Mouse (Mus musculus): ENCODE measurements at regions not wholly inside any gene's neighbourhood (a gene's known extent, or its start where the extent isn't known, plus 50 kb on each side); places are given as distances from the start of the nearest gene placed in this dataset.

DNA sequence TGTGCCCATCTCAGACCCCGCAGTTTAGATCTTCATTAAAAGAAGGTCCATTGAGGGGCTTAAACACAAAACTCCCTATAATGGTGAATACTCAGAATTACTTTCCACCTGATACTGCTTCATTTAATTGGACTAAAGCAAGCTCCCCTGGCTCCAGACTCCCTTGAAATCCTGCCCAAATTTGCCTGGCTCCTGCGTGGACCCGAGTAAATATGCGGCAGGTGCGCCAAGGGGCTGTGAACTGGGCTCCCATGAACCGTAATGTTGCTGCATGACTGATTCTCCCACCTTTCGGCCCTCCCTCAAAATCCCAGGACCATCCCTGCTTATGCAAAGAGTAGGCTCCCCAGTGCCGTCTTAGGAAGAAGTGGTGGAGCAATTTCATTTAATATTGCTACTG is 573.7 kb downstream of the Ccdc171 start:
- DNase-seq (no peak), ATAC-seq (no peak)
- Histone ChIP-seq H3K36me3 (ENCODE audit: insufficient read depth) (no peaks in the 10 kb centered on the region), H3K4me2 (ENCODE audit: low read depth) (no peak overlapping the region), H3K9me3 (ENCODE audit: low read length) (no peaks in the 10 kb centered on the region), H3K27me3 (ENCODE audit: insufficient read depth, low read length) (no peaks in the 10 kb centered on the region), H3K9ac (no peak overlapping the region), H3K4me1 (ENCODE audit: insufficient read depth) (no peaks in the 10 kb centered on the region), H3K27ac (ENCODE audit: low read depth, low read length) (no peak overlapping the region), H3K4me3 (ENCODE audit: low read depth, low read length) (no peak overlapping the region)
- WGBS: 63% methylated on average over 8 of the region's 8 CpGs
- TF ChIP-seq CTCF (IDR thresholded peaks at IDR 0.05; ENCODE audit: low read depth): no peak

DNA sequence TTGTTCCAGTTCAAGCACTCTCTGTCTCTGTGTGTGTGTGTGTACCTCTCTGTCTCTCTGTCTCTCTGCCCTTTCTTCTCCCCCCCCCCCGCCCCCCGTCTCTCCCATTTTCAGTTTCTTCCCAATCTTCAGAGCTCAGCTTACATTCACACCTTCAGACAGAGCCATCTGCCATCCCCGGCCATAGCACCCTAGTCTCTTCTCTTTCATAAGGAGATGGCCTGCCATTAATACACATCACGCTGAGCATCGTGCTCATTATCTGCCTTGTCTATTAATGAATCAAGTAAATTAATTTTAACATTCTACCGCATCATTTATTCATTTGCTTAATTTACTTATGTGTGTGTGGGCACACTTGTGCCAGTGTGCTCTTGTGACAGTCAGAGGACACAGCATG is 573.2 kb downstream of the Bnc2 start:
- ATAC-seq (no peak), DNase-seq (no peak)
- H3K4me3 ChIP-seq (ENCODE audit: low read depth, low read length): no peak overlapping the region
- no peak overlapping the region for H3K4me2 ChIP-seq (ENCODE audit: low read depth)
- no peak for TF ChIP-seq CTCF (IDR thresholded peaks at IDR 0.05; ENCODE audit: low read depth)
- H3K36me3 ChIP-seq (ENCODE audit: insufficient read depth): no peaks in the 10 kb centered on the region
- H3K27ac ChIP-seq (ENCODE audit: low read depth, low read length): no peak overlapping the region
- WGBS: 59% methylated on average over 6 of the region's 6 CpGs
- no peaks in the 10 kb centered on the region for H3K9me3 ChIP-seq (ENCODE audit: low read length)
- no peaks in the 10 kb centered on the region for H3K27me3 ChIP-seq (ENCODE audit: insufficient read depth, low read length)
- no peak overlapping the region for H3K9ac ChIP-seq
- no peaks in the 10 kb centered on the region for H3K4me1 ChIP-seq (ENCODE audit: insufficient read depth)

GRCm38 (mm10) chr4:84102736-84103135 is 572.3 kb downstream of the Bnc2 start:
- Histone ChIP-seq H3K27ac (ENCODE audit: low read depth, low read length) (no peak overlapping the region), H3K4me3 (ENCODE audit: low read depth, low read length) (no peak overlapping the region), H3K36me3 (ENCODE audit: insufficient read depth) (no peaks in the 10 kb centered on the region), H3K4me2 (ENCODE audit: low read depth) (no peak overlapping the region), H3K9ac (no peak overlapping the region), H3K27me3 (ENCODE audit: insufficient read depth, low read length) (no peaks in the 10 kb centered on the region), H3K4me1 (ENCODE audit: insufficient read depth) (no peaks in the 10 kb centered on the region), H3K9me3 (ENCODE audit: low read length) (no peaks in the 10 kb centered on the region)
- no peak for TF ChIP-seq CTCF (IDR thresholded peaks at IDR 0.05; ENCODE audit: low read depth)
- no peak for DNase-seq
- 56% methylated on average over 11 of the region's 11 CpGs for WGBS
- no peak for ATAC-seq

DNA sequence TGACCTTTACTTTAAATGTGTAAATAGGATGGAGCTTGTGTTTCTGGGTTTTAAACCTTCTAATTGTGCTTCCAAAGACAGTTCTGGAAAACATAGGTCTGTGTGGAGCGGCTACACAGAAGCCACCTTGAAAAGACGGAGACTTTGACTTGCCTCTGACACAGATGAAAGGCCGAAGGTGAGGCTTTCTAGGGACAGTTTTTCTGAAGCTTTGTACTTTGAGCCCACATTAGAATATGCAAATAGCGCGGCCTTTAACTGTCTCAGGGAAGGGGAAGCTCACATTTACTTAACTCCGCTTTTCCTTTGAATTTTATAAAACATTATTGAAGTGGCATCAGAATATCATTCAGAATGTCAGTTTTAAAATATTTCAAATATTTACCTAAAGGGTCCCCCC is 566.5 kb downstream of the Bnc2 start:
- 84% methylated on average over 6 of the region's 6 CpGs for WGBS
- H3K36me3 ChIP-seq (ENCODE audit: insufficient read depth): no peaks in the 10 kb centered on the region
- no peak overlapping the region for H3K9ac ChIP-seq
- H3K9me3 ChIP-seq (ENCODE audit: low read length): no peaks in the 10 kb centered on the region
- no peaks in the 10 kb centered on the region for H3K4me1 ChIP-seq (ENCODE audit: insufficient read depth)
- no peaks in the 10 kb centered on the region for H3K27me3 ChIP-seq (ENCODE audit: insufficient read depth, low read length)
- H3K27ac ChIP-seq (ENCODE audit: low read depth, low read length): no peak overlapping the region
- TF ChIP-seq CTCF (IDR thresholded peaks at IDR 0.05; ENCODE audit: low read depth): no peak
- no peak for ATAC-seq
- no peak overlapping the region for H3K4me3 ChIP-seq (ENCODE audit: low read depth, low read length)
- H3K4me2 ChIP-seq (ENCODE audit: low read depth): no peak overlapping the region
- DNase-seq: no peak

GRCm38 (mm10) chr4:84109771-84110503 is 565.1 kb downstream of the Bnc2 start:
- H3K9ac ChIP-seq: no peak overlapping the region
- no peaks in the 10 kb centered on the region for H3K9me3 ChIP-seq (ENCODE audit: low read length)
- TF ChIP-seq CTCF (IDR thresholded peaks at IDR 0.05; ENCODE audit: low read depth): no peak
- no peak for DNase-seq
- no peaks in the 10 kb centered on the region for H3K4me1 ChIP-seq (ENCODE audit: insufficient read depth)
- H3K4me3 ChIP-seq (ENCODE audit: low read depth, low read length): no peak overlapping the region
- no peak for ATAC-seq
- no peak overlapping the region for H3K27ac ChIP-seq (ENCODE audit: low read depth, low read length)
- no peaks in the 10 kb centered on the region for H3K27me3 ChIP-seq (ENCODE audit: insufficient read depth, low read length)
- H3K36me3 ChIP-seq (ENCODE audit: insufficient read depth): no peaks in the 10 kb centered on the region
- H3K4me2 ChIP-seq (ENCODE audit: low read depth): no peak overlapping the region
- 25% methylated on average over 12 of the region's 12 CpGs for WGBS

DNA sequence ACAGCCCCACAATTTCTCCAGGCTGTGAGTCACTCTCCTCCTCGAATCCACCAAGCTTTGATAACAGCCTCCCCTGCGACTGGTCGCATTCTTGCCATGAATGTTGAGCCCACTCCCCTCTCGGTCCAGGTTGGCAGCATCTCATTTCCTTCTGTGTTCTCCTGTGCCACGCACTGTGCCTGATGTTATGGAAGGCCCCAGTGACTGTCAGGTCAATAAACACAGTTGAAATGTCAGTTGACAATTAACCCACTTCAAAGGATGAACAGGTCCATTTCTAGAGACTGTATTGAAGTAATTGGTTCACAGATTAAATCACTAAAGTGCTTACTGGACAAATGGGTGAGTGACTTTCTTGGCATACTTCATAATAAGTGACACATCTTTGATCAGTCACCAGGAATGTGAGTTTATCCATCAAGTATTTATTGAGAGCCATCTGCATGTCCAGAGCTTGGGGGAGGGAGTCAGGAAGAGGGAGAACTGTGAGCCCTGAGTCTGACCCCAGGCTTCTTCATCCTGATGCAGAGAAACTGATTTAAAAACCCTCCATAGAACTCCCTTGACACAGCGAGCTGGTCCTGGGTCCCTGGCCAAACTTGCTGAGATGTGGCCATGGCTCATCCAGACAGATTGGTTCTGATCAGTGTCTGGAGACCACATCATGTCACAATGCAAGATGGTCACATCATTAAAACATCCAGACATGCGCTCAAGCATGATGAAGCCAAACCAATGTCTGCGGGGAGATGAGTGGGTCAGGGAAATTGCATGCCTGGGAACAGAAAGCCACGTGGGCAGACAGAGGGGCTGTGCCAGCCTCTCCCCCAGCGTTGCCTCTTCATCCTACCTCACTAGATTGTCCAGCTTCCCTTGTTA is 560.7 kb downstream of the Bnc2 start:
- no peak overlapping the region for H3K4me3 ChIP-seq (ENCODE audit: low read depth, low read length)
- no peak for ATAC-seq
- H3K9me3 ChIP-seq (ENCODE audit: low read length): no peaks in the 10 kb centered on the region
- TF ChIP-seq CTCF (IDR thresholded peaks at IDR 0.05; ENCODE audit: low read depth): no peak
- H3K9ac ChIP-seq: no peak overlapping the region
- 87% methylated on average over 10 of the region's 10 CpGs for WGBS
- no peaks in the 10 kb centered on the region for H3K36me3 ChIP-seq (ENCODE audit: insufficient read depth)
- no peaks in the 10 kb centered on the region for H3K4me1 ChIP-seq (ENCODE audit: insufficient read depth)
- no peak for DNase-seq
- no peak overlapping the region for H3K4me2 ChIP-seq (ENCODE audit: low read depth)
- no peak overlapping the region for H3K27ac ChIP-seq (ENCODE audit: low read depth, low read length)
- no peaks in the 10 kb centered on the region for H3K27me3 ChIP-seq (ENCODE audit: insufficient read depth, low read length)

DNA sequence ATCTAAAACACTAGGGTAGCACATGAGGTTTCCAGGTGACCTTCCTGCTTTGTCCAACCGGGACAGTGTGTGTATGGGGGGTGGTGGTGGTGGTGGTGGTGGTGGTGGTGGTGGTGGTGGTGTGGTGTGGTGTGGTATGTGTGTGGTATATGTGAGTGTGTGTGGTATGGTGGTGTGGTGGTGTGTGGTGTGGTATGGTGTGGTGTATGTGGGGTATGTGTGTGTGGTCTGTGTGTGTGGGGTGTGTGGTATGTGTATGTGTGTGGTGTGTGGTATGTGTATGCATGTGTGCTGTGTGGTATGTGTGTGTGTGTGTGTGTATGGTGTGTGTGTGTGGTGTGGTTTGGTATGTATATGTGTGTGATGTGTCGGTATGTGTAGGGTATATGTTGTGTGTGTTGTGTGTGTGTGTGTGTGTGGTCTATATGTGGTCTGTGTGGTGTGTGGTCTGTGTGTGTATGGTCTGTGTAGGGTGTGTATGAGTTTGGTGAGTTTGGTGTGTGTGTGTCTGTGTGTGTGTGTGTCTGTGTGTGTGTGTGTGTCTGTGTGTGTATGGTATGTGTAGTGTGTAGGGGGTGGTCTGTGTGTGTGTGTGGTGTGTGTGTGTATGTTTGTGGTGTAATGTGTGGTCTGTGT is 556.7 kb downstream of the Bnc2 start:
- no peaks in the 10 kb centered on the region for H3K4me1 ChIP-seq (ENCODE audit: insufficient read depth)
- H3K27ac ChIP-seq (ENCODE audit: low read depth, low read length): no peak overlapping the region
- no peak for TF ChIP-seq CTCF (IDR thresholded peaks at IDR 0.05; ENCODE audit: low read depth)
- no peaks in the 10 kb centered on the region for H3K36me3 ChIP-seq (ENCODE audit: insufficient read depth)
- DNase-seq: no peak
- H3K9me3 ChIP-seq (ENCODE audit: low read length): no peaks in the 10 kb centered on the region
- no peak overlapping the region for H3K9ac ChIP-seq
- no peak overlapping the region for H3K4me3 ChIP-seq (ENCODE audit: low read depth, low read length)
- H3K27me3 ChIP-seq (ENCODE audit: insufficient read depth, low read length): no peaks in the 10 kb centered on the region
- 91% methylated on average over 2 of the region's 2 CpGs for WGBS
- no peak; the same call in 1 of the 2 replicates for ATAC-seq
- no peak overlapping the region for H3K4me2 ChIP-seq (ENCODE audit: low read depth)
